Mouse (Mus musculus): ENCODE results near the gene Cab39. TPM values are rescaled to one million over a fixed set of nuclear protein-coding genes. Genes with fewer than 3 reads are reported as not detected.

Gene Cab39
- polyA plus RNA-seq, 1 experiment from 2014 or later = 74.3 TPM

GRCm38 (mm10) chr1:85897901-85898760 lies 104.9 kb downstream of the Cab39 start:
- no peaks in the 10 kb centered on the region for H3K27me3 ChIP-seq
- ChIA-PET POLR2A (interaction anchor here (0.6 kb wide), 1 partner anchor 11 kb away, joined by 4 read pairs; no protein-coding TSS in a partner anchor), CTCF (no interaction called here)
- in situ Hi-C loops (cut with MboI; ENCODE audit: low pct_unique_long_range_greater_than_20kb) = no loop called here
- no peak for ATAC-seq
- TF ChIP-seq CTCF (IDR thresholded peaks at IDR 0.05) = no peak
- no peak for DNase-seq (ENCODE audit: low read depth, low spot score)

DNA sequence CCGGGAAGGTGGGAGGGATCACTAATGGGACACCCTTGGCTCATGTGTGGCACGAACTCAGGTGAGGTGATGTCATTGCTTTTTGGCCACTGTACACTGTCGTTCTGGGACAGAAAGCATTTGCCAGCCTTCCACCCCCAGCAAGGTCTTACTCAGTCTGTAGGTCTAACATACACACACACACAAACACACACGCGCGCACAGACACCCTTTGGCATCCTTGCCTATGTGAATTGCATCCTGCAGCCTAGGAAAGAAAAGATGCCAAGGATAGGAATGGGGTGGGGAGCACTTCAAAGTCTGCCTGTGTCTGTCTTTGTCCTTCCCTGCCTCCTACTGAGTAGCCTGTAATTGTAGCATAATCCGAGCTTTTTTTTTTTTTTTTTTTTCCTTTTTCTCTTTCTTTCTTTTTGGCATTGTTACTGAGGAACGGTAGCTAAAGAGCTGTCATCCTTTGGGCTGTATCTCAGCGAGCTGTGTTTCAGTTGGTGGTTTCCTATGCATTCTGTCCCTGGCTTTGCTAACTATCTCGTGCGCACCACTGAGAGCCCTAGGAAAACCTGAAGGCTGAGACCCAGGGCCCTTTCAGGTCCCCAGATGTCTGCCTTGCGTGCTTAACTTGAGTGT lies 105.6 kb downstream of the Cab39 start:
- no peaks in the 10 kb centered on the region for H3K27me3 ChIP-seq
- no peak for DNase-seq (ENCODE audit: low read depth, low spot score)
- in situ Hi-C loops (cut with MboI; ENCODE audit: low pct_unique_long_range_greater_than_20kb) = no loop called here
- ChIA-PET CTCF (no interaction called here), POLR2A (no interaction called here)
- ATAC-seq = no peak
- TF ChIP-seq CTCF (IDR thresholded peaks at IDR 0.05) = no peak

DNA sequence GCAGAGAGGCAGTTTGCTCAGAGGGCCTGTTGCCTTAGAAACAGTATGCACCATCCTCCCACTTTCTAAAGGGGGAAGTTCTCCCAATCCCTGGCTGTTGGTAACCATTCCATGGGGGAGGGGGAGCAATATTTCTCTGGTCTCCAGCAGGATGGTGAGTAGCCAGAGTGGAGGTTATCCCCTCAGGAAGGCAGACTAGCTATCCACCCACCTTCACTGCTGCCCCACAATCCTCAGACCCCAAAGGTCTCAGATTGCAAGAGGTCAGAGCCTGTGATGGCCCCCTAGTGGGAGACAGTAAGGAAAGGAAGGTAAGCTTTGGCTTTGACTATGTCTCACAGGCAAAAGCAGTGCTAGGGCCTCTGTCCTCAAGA lies 106.1 kb downstream of the Cab39 start:
- ChIA-PET CTCF (interaction anchor here (1.0 to 2.1 kb wide), 3 partner anchors 15 to 46 kb away, joined by 3 to 4 read pairs (median 3); no protein-coding TSS in a partner anchor), POLR2A (no interaction called here)
- DNase-seq (ENCODE audit: low read depth, low spot score) = no peak
- in situ Hi-C loops (cut with MboI; ENCODE audit: low pct_unique_long_range_greater_than_20kb) = no loop called here
- no peak for ATAC-seq
- H3K27me3 ChIP-seq = no peaks in the 10 kb centered on the region
- TF ChIP-seq CTCF (IDR thresholded peaks at IDR 0.05) = no peak

DNA sequence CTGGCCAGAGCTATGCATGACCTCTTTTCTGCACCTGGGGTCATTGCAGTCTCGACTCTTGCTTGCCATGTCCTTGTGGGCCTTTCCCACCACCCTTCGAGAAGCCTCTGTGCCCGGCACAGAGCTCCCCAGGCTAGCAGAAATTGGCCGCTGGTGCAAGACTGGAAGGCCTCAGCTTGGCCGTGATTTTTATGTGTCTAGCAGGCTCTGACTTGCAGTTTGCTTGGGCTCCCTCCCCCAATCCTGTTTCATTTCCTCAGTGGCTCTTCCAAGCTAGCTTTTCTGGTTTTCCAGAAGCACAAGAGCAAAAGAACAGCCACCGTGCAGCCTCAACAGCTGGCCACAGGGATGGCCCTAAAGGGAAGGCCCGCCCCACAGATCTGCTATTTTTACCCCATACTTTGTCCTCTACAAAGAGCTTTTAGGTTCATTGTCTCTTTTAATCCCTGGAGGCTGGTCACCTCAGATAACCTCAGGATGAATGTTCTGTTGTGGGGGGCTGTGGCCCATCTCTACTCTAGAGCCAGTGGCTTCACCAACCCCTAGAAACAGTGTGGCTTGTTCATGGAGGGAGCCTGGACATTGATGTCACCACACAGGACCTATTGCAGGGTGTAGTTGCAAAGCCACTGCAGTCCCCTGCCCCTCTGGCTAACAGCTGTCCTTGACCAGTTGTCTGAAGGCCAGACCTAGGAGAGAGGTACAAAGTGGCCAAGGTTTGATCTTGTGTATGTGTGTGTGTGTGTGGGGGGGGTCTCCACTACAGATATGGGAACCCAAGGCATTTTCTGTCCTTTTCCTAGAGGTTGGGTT lies 107.5 kb downstream of the Cab39 start:
- ATAC-seq = no peak
- H3K27me3 ChIP-seq = no peaks in the 10 kb centered on the region
- CTCF ChIA-PET = interaction anchor here (1.1 to 2.1 kb wide), 2 partner anchors 13 to 47 kb away, joined by 3 to 4 read pairs; no protein-coding TSS in a partner anchor
- no peak for DNase-seq (ENCODE audit: low read depth, low spot score)
- no peak for TF ChIP-seq CTCF (IDR thresholded peaks at IDR 0.05)
- in situ Hi-C loops (cut with MboI; ENCODE audit: low pct_unique_long_range_greater_than_20kb) = no loop called here
- POLR2A ChIA-PET = interaction anchor here (0.6 kb wide), 1 partner anchor 18 kb away, joined by 3 read pairs; no protein-coding TSS in a partner anchor

Other genes with a start within 250 kb of the Cab39 start
- not detected for gene G530012D18Rik, start 217.8 kb upstream of the Cab39 start, polyA plus RNA-seq (2021)
- 0.27 TPM for gene Sp110, start 194.6 kb upstream of the Cab39 start, polyA plus RNA-seq (2021)
- 0.99 TPM for gene Sp140, start 193.1 kb upstream of the Cab39 start, polyA plus RNA-seq (2021)
- 0.19 TPM for gene Sp100, start 143.5 kb upstream of the Cab39 start, polyA plus RNA-seq (2021)
- gene A630001G21Rik, start 14.8 kb upstream of the Cab39 start, polyA plus RNA-seq (2021) = 0.36 TPM
- 229 TPM for gene Itm2c, start 100.8 kb downstream of the Cab39 start, polyA plus RNA-seq (2021)
- gene 4933407L21Rik, start 135.0 kb downstream of the Cab39 start, polyA plus RNA-seq (2021) = 0.09 TPM
- not detected for gene Gpr55, start 167.6 kb downstream of the Cab39 start, polyA plus RNA-seq (2021)
- not detected for gene Spata3, start 223.4 kb downstream of the Cab39 start, polyA plus RNA-seq (2021)